Mouse (Mus musculus): ENCODE measurements at regions not wholly inside any gene's neighbourhood (a gene's known extent, or its start where the extent isn't known, plus 50 kb on each side); places are given as distances from the start of the nearest gene placed in this dataset.
A peak's percentile ranks its signal among the peaks of the same experiment; 100 is the strongest.

DNA sequence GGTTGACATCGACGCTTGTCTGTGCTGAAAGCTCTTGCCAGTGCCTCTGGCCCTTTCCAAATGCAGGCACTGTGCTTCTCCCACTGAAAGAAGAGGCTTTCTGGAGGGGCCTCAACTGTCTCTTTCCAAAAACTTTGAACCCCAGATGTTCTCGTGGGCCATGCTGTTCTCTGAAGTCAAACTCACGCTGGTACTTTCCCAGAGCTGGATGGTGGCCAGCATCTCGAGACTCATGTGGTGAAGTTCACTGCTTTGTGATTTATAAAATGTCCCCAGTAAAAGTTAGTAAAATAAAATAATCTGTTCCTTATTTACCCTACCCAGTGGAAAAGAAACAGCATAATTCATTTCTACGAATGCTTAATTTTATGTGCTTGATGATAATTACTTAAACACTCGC lies 180.4 kb upstream of the Lyplal1 start:
- DNase-seq (ENCODE audit: low spot score in 2 of 2), result no peak

DNA sequence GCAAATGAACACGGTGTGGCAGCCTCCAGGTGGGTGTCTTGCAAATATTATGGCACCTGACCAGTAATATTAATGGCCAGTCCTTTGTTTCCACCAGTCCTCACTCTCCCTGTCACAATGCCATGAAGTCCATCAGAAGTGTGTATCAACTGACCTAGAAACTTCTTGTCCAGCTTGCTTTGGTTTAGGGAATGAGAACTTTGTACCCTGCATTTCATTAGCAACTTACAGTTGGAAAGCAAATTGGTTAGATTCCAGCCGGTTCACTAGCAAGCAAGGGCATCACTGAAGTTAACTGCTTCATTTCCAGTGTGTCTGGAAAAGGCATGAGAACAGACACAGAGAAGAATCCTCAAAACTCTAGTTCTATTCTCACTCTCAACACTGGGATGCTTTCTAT lies 178.1 kb upstream of the Lyplal1 start:
- DNase-seq (ENCODE audit: low spot score in 2 of 2), result no peak

DNA sequence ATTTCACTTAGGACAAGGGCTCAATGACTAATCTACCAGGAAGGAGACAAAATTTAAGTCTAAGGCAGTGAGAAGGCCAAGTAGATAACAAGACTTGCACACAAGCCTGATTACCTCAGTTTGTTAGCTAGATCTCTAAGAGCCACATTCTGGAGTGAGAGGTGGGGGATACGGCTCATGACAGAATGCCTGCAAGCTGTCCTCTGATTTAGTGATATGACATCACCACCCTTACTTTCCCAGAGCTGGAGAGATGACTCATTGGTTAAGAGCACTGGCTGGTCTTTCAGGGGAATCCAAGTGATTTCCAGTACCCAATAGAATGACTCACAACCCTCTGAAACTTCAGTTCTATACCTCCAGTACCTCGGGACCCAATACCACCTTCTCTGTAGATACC lies 177.5 kb upstream of the Lyplal1 start:
- no peak for DNase-seq (ENCODE audit: low spot score in 2 of 2)

DNA sequence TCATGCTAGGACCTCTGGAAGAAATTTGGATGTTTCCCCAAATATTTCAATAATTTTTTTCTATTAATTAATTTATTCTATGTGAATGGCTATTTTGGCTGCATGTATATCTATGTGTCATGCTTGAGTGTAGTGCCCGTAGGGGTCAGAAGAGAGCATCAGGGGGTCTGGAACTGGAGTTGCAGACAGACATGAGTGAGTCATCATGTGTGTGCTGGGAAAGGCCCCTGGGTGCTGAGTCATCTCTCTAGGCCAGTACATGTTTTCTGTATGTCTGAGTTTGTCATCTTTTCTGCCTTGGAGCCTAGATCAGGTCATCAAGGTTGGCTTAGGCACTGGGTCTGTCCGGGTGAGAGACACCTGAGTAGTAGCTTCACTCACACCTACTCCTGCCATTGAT lies 172.0 kb upstream of the Lyplal1 start:
- DNase-seq (ENCODE audit: low spot score in 2 of 2), result no peak

DNA sequence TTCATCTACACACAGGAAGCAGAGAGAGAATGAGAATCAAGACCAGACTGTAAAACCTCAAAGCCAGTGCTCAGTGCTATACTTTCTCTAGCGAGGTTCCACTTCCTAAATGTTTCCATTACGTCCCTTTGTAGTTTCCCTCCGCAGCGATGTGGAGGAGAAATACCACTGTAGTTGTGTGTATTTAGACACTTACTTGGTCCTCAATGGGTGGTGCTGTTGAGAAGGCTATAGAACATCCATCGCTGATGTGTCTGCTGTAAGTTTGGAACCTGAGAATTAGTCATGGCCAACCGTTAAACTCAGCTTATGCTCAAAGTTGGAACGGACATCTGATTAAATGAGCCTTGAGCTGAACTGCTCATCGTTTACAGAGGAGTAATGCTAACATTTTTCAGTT lies 170.7 kb upstream of the Lyplal1 start:
- no peak for DNase-seq (ENCODE audit: low spot score in 2 of 2)

DNA sequence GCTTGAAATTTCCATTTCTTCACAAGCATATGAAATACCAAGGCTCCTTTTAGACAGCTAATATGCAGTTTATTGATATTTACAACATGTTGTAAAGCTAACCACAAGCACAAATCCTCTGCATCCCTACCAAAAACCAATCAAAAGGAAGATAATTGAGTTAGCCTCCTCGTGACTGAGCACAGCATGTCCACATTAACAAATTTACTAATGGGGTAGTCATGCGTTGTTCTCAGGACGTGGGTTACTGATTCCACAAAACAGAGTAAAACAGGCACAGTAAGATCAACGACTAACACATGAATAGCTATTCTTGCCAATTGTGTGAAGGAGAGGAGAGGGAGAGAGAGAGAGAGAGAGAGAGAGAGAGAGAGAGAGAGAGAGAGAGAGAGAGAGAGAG lies 169.3 kb upstream of the Lyplal1 start:
- no peak for DNase-seq (ENCODE audit: low spot score in 2 of 2)

DNA sequence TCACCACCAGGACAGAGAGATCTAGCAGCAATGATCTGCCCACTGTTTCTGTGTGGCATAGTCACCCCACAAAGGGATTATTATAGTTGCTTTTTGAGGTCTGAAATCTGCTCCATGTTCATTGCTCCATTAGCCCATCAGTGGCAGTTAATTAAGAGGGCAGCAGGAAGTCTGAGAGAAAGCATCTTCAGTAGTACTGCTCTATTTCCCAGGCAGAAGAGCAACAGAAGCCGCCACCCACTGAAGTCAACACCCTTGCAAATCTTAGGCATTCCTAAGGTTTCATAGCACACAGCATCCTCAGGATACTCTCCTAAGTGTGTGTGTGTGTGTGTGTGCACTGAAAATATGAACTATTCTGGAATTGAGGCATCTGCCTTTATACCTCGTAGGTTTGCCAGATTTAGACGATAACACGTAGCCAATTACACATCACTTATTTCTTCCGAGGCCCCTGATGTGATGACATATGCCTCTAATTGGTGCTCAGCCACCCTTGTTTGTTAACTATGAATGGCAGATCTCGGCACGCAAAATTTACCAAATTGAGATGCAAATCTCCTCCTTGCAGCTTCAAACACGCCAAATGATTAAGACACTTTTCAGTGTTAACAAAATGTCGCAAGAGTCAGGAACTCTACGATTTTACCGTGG lies 161.0 kb upstream of the Lyplal1 start:
- no peak for DNase-seq (ENCODE audit: low spot score in 2 of 2)

DNA sequence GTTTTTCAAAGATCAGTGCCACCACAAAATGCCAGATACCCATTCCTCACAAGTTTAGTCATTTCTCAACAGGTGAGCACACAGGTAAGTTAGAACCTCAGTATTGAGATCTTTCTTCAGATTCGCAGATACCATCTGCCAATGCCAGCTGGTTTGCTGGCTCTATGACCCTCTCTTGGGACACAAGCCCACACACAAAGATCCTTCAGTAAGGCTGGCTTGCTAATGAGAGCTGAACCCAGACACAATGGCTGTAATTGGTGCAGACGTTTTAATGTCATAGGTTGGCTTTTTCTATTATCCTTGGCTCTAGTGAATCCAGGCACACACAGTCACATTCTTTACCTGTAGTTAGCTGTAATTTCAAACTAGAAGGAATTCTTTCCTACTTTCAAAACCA lies 154.3 kb upstream of the Lyplal1 start:
- no peak for DNase-seq (ENCODE audit: low spot score in 2 of 2)

DNA sequence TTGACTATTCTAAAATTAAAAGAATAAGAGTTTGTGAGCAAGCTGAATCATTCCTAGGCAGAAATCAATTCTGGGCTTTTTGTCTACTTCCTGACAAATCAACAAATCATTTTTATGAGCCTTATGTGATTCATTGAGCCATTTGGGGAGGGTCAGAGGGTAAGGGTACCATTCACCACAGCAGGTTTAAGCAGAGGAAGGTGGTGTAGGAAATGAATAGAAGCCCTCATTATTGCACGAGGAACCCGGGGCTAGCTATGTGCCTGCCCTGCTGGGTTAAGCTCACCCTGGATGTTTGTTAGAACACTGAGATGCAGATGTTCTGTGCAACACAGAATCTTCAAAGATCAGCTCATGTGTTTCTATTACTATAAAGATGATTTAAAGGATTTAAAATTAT lies 150.2 kb upstream of the Lyplal1 start:
- no peak for DNase-seq (ENCODE audit: low spot score in 2 of 2)

DNA sequence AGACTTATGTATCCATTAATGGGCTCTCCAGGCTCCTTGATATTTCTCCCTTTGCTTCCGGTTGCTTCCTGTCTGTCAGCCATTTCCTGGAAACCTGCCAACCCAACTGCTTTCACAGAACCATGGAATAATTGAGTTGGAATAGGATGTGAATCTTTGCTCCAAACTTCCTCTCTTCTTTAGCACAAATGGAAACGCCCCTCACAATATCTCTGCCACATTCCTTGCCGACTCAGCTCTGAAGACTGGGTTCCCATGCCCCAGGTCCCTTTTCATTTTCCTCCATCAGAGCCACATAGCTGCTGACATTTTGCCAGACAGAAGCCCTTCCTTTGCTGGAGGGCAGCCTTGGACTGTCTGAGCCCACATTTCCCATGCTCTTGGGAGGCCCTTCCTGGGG lies 147.5 kb upstream of the Lyplal1 start:
- no peak for DNase-seq (ENCODE audit: low spot score in 2 of 2)

DNA sequence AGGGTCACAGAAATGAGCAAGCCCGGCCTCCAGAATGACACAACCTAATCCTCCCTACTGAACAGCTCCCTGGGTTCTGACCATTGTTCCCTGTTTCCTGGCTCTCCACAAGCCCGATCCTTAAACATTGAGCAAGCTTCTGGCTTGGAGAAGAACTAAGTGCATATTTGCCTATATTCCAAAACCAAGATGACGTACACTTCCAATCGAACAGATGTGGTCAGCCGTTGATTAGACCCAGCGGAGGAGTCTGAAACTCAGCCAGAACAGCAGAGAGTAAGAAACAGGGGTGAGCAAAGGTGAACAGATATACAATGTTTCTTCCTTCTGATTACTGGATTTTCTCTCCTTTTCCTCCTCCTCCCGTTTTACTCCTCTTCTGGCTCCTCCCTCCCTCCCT lies 146.8 kb upstream of the Lyplal1 start:
- DNase-seq (ENCODE audit: low spot score in 2 of 2), result no peak

DNA sequence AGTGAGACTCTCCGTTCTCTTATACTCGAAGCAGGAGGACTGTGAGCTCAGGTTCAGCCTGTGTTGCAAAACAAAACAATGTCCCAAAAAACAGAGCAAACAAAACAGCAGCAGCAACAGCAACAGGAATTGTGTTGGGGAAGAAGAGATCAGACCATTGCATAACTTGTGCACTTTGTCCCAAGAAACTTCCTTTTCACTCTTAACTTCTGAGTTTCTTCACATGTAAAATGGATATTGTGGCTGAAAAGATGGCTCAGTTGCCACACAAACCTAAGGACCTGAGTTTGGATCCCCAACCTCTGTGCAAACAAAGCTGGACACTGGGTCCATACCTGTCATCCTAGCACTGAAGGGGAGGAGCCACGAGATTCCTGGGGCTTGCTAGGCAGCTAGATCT lies 146.1 kb upstream of the Lyplal1 start:
- no peak for DNase-seq (ENCODE audit: low spot score in 2 of 2)

DNA sequence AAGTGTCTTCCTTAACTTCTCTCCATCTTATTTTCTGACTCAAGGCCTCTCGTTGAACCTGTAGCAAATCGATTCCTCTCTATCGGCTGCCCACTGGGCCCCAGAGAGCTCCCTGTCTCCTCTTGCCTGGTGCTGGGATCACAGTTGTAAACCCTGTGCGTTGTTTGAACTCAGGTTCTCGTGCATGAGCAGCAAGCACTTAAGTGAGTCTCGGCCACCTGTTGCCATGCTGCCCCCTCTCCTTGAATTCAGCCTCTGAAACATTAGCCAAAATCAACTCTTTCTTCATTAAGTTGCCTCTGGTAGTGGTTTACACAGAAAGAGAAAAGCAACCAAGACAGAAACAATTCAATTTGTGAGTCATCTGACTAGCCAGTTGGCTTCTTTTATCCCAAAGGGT lies 144.9 kb upstream of the Lyplal1 start:
- no peak for DNase-seq (ENCODE audit: low spot score in 2 of 2)

DNA sequence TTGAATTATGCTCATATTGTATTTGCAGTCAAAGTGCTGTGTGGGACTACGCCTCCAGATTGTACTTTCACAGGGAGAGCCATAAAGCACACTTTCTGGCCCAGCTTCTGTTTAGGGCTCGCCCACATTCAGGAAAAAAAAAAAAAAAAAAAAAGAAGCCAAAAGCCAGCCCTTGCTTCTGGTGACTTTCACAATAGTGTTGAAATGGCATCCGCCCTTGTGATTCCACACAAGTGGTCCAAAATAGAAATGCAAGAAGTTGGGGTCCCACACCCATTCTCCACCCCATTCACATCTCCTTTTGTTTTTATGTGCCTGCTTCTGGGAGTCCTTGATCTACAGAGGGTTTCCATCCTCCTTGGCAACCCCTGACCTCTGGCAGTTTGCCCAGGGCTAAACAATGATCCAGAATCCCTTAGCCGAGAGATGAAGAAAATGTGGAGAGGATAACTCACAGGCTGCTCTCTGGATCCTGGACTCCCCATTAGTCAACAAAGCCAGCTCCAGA lies 144.3 kb upstream of the Lyplal1 start:
- peak; percentile 11 to 55 for DNase-seq (ENCODE audit: low spot score in 2 of 2)

DNA sequence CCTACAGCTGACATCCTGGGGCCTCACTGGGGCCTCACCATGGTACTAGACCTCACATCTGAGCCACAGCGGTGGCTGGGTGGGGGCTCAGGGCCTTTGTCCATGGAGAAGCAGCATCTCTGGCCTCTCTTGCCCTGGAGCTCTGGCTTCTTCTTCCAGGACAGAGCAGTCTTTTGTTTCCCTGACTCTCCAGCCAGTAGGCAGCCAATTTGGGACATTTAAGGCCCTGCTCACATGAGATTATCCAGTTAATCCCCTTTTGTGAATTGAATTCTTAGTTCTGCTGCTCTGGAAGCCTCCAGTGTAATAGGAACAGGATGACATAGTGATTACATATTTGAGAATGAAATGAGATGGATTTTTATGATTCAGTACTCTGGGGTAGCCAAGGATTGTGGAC lies 140.5 kb upstream of the Lyplal1 start:
- no peak for DNase-seq (ENCODE audit: low spot score in 2 of 2)

DNA sequence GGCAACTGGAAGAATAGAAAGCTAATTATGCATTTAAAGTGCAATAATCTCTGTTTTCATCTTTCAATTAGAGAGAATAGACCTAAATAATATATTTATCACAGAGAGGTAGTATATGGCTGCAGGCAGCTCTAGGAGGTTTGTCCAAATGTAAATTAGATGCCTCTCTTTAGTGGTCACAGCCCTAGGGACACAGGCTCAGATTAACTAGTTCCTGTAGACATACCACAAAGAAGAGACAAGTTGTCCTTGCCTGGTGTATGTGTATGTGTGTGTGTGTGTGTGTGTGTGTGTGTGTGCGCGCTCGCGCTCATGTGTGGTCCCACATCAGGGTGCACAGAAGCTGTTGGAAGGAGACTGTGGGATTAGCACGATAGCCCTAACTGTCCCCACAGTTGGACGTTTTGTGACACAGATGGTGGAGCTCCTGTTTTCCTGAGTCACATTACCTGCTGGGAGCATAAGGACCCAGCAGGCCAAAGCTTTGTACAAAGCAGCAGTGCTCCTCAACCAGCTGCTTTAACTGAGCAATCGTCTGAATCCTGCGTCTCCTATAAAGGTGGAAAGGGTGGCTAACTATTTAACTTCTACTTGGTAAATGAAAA lies 138.5 kb upstream of the Lyplal1 start:
- DNase-seq (ENCODE audit: low spot score in 2 of 2), result no peak

DNA sequence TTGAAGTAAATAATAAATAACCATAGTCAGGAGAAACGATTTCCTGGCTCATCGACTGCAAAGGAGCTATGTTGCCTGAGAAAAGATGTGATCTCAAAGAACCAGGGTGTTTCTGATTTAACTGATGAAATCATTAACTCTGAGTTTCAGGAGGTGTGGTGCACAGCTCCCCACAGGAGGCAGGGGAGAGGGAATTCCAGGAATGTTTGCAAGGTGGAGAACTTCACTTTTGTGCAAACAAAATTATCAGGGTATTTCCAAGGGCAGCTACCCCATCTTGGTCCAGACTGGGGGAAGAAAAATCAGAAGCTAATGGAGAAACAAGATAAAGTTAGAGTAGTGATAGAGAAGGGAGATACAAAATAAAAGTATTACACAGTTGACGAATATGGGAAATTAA lies 137.4 kb upstream of the Lyplal1 start:
- no peak for DNase-seq (ENCODE audit: low spot score in 2 of 2)

DNA sequence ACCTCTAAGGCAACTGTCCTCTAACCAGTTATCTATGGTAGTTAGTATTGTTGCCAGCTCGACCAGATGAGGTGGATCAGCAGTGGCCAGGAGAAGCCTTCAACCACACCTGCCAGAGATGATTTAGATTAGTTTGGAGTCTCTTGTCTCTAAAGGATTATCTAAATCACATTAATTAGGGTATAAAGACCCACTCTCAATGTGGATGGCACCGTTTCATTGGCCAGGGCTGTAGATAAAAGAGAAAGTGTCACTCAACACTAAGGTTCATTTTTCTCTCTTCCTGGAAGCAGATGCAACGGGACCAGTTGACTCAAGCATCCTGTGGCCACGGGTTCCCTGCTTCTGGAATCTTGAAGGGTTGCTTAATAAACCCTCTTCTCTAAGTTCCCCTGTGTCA lies 135.4 kb upstream of the Lyplal1 start:
- DNase-seq (ENCODE audit: low spot score in 2 of 2), result no peak

DNA sequence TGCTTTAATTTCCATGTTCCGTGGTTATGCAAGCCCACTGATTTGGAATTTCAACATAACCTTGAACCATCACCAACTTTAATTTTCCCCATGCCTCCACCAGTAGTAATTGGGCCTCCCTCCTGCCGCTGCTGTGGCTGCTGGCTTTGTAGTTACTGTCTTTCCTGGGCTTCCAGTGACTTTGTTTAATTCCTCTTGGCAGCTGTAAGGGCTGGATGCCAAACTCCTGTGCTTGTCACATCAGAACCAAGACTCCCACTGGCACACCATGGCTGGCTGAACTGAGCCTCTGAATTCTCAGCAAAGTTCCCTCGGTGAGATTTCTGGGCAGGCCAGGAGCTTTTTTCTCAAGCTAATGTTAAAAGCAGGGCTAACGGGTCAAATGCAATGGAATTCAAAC lies 133.2 kb upstream of the Lyplal1 start:
- DNase-seq (ENCODE audit: low spot score in 2 of 2), result no peak

DNA sequence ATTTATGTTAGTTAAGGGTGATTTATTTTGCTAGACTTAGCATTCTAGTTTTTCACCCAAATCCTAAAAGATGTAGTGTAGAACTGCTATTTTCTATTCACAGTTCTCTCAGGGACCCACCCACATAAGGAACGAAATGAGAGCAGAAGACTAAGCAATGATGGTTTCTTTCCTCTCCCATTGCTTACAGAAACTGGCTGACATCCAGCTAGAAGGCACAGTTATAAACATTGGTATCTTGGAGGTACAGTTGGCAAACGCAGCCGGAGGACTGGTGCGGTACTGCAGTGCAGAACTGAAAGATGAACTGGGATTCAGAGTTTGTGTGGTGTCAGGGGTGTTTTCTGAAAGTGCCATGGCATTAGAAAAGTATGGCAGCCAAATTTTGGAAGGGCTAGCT lies 132.1 kb upstream of the Lyplal1 start:
- peak; percentile 16 to 61 for DNase-seq (ENCODE audit: low spot score in 2 of 2)

DNA sequence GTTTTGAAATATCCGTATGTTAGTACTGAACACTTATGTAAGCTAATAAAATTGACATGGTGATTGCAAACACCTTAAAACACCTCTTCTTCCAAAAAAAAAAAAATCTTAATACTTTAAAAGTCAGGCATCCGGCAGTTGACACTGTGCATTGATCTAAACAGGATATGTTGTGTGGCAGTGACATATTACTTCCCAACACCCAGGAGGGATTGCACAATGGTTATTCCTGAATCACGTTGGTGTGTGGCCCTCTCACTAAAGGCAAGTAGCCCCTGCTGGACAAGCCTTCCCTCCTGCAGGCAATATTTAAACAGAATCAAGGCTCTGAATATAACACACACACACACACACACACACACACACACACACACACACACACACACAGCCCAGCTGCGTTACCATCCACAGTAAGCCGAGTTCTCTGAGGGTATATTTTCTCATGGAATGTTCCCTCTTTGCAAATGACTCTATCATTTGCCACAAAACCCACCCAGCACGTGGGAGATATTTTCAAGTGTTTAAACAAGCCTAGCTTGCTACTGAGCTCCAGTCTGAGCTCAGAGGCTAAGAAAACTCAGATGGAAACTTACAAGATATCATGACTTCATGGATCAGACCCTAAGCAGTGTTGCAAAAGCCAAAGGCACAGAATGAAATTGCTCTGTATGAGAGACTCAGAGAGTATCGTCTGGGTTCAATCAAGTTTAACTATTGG lies 128.8 kb upstream of the Lyplal1 start:
- no peak for DNase-seq (ENCODE audit: low spot score in 2 of 2)

DNA sequence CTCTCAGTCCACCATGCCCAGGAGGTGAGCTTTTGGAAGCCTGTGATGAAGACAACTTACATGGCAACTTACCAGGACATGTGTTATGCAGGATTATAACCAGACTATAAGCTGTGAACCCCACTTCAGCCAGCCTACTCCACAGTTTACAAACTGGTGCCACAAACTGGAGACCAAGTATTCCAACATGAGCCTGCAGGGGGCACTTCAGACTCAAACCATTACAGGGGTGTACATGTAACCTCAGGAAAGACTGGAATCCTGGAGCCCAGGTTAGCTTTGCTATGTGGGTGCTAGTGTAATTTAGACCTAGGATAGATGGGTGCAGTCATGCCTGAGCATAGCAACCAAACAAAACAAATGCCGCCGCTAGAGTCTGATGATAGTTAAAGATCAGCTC lies 124.0 kb upstream of the Lyplal1 start:
- DNase-seq (ENCODE audit: low spot score in 2 of 2), result no peak

DNA sequence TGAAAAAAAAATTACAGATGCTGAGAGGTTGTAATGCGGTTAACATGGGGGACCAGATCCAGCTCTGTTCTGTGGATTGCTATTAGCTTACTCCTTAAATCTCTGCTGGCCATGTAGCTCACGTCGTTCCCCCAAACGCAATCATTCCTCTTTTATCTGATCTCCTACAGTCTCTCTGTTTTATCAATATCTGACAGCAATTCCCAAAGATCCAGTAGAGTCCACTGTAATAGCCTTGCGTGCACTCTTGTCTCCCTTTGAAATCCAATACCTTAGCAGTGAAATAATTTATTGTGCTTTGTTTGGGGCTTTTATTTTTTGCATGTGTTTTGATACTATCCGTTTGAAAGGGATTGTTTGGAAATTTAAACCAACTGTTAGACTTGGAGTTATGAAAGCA lies 120.4 kb upstream of the Lyplal1 start:
- no peak for DNase-seq (ENCODE audit: low spot score in 2 of 2)

All from right cerebral cortex, postnatal 36 days (tissue).